Mouse (Mus musculus): Measurements from ENCODE around the gene 9030025P20Rik.
"Not testable (repeated sequence)": the region's sequence is repeated elsewhere in the genome, so short reads cannot be mapped to it uniquely, and the experiment has no call there.

The 9030025P20Rik gene

DNA sequence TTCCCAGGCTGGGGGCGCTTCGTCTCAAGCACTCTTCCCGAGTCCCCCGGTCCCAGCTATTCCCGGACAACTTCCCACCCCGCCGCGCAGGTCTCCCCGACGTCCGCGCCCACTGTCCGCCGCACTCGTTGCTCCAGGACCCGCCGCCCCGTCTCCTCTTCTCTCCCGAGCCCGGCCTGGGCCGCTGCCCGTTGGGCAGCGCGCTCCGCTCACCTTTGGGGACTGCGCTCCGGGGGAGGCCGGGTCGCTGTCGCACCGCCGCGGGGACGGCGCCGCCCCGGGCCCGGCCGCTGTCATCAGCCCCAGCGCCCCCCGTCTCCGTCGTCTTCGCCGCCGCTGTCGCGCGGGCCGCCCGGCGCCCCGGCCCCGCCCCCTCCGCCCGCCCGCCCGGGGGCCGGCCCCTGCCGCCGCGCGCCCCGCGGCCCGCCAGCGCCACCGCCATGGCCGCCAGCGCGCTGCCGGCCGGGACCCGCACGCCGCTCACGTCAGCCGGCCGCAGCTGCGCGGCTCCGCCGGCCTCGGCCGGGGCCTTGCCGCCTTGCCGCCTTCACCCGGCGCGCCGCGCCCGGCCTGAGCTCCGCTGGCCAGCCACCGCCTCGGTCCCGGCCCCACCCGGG is 14.4 kb downstream of the 9030025P20Rik start:
- DNase-seq = not testable (repeated sequence)

DNA sequence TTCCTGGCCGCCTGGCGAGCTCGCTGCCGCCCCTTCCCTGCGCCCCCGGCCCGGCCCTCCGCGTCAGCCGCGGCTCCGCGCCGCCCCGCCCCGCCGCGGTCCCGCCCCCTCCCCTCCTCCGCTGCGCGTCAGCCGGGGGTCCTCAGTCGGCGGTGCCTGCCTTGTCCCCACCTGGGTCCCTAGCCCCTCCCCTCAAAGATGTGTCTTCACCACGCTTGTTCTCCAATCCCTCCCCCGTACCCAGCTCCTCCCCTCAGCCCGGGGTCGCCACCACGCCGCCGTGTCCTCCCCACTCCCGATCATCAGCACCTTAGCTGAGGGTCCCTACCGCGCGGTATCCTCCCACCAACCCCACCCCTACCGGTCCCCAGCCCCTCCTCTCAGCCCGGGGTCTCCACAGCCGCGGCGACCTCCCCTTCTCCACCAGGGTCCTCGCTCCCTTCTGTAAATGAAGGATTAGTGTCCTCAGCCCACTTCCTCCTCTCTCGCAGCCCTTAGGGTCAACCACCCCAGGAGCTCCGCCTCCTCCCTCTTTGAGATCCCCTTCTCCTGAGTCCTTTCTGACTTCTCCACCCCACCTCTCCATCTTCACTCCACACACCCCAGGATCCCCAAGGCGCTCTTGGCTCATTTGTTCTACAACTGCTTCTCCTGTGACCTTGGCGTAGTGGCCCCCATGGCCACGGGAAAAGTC is 15.0 kb downstream of the 9030025P20Rik start:
- not testable (repeated sequence) for DNase-seq

DNA sequence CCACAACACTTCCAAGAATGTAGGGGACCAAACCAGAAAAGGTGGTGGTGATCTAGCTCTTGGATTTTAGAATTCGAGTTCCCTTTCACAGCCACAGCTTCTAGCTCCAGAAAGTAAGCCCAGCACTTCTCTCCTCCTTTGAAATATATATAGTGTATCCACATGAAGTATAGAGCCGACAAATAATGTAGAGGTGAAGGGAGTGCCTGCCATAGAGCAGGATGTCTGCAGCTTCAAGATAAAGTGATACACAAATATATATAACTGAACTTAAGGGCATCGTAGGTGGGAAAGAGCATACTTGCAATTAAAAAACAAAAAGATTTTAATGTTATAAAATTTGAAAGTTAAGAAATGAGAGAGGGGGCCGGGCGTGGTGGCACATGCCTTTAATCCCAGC is 15.9 kb downstream of the 9030025P20Rik start:
- DNase-seq = not testable (repeated sequence)

DNA sequence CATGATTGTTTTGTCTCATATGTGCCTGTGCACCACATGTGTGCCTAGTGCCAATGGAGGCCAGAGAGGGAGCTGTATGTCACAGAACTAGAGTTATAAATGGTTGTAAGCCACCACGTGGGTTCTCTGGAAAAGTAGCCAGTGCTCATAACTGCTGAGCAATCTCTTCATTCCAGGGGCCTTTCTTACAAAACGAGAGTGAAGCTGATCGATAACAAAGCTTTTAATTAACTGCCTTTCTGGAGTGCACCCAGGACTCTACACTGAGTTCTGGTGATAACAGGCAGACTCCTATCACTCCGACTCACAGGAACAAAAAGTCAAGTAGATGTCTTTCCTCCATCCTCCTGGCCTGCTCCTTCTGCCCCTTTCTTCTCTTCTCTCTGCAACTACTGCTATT is 21.8 kb downstream of the 9030025P20Rik start:
- DNase-seq = not testable (repeated sequence)

DNA sequence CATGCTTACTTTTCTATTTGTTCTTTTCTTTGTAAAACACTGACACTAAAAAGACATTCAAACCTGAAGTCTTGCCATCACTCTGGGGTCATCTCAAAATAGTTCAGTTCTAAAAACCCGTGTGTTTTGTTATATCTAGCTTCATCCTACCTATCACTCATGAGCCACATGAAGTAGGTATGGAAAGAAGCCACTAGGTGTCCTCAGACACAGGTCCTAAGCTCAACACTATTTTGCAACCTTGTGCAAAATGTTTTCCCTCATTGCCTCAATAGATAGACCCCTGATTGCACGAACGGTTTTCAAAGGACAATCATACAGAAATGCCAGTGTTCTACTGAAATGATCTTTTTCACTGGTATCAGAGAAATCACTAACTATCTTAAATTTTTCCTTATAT is 30.8 kb downstream of the 9030025P20Rik start:
- not testable (repeated sequence) for DNase-seq

DNA sequence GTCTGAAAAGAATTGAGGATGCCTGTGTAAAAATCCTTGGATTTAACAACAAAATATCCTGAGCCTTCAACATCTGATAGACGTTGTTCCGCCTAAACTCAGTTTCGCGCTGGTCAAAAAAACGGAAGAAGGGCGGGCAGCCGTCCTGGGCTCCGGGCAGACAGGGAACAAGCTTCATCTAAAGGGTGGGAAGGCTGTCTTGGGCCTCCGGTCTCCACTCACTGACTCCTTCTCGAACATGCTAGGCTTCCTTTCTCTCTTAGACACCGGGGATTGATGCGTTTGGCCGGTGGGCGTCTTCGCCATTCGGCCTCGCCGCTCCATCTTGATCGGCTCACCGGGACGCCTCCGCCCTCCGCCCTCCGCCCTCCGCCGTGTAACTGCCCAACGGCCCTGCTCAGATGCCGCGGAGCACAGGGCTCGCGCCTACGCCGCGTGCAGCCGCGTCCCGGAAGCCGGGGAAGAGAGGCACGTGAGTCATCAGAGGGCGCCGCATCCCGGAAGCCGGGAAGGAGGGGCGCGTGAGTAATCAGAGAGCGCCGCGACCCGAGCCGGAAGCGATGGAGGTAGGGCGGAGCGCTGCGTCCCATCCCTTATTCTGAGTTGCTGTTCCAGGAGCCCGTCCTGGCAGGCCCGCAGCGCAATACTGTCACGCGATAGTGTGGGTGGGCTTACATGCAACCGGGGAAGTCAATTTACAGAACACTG is 31.6 kb downstream of the 9030025P20Rik start, which contains the start of gene Gm3435:
Gene Gm3435, plus strand, starts transcription at position 471 of the 708 bp plus-strand sequence.
- not testable (repeated sequence) for DNase-seq

DNA sequence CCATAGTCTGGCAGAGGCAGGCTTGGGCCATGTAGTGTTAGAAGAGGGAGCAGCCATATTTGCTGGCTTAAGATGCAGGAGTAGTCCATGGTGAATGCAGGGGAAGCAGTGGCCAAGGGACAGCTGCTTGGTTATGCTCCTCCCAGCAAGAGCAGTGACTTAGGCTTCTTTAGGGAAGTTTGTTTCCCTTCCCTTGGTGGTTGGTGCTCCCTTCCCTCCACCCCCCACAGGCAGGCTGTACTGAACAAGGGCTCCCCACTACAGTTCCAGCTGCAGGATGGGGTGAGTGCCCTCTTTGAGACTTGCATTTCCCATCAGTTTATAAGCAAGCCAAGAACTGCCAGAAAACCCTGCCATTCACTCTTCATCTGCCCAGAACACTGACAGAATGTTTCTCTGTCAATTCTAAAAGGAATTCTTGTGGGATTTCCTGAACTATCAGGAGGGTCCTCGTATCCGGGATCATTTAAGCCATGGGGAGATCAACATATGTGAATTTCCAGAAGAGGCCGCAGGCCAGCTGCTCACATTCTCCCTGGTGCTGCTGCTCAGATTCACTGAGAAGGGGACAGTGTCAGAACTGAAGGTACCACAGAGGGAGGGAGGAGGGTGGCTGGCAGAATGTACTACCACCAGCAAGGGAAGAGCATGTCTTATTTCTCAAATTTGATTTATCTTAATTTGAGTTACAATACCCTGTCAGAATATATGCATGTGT is 43.4 kb downstream of the 9030025P20Rik start:
- peak; percentile 3 for DNase-seq

DNA sequence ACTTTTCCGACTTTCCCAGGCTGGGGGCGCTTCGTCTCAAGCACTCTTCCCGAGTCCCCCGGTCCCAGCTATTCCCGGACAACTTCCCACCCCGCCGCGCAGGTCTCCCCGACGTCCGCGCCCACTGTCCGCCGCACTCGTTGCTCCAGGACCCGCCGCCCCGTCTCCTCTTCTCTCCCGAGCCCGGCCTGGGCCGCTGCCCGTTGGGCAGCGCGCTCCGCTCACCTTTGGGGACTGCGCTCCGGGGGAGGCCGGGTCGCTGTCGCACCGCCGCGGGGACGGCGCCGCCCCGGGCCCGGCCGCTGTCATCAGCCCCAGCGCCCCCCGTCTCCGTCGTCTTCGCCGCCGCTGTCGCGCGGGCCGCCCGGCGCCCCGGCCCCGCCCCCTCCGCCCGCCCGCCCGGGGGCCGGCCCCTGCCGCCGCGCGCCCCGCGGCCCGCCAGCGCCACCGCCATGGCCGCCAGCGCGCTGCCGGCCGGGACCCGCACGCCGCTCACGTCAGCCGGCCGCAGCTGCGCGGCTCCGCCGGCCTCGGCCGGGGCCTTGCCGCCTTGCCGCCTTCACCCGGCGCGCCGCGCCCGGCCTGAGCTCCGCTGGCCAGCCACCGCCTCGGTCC is 45.7 kb downstream of the 9030025P20Rik start:
- DNase-seq = not testable (repeated sequence)

DNA sequence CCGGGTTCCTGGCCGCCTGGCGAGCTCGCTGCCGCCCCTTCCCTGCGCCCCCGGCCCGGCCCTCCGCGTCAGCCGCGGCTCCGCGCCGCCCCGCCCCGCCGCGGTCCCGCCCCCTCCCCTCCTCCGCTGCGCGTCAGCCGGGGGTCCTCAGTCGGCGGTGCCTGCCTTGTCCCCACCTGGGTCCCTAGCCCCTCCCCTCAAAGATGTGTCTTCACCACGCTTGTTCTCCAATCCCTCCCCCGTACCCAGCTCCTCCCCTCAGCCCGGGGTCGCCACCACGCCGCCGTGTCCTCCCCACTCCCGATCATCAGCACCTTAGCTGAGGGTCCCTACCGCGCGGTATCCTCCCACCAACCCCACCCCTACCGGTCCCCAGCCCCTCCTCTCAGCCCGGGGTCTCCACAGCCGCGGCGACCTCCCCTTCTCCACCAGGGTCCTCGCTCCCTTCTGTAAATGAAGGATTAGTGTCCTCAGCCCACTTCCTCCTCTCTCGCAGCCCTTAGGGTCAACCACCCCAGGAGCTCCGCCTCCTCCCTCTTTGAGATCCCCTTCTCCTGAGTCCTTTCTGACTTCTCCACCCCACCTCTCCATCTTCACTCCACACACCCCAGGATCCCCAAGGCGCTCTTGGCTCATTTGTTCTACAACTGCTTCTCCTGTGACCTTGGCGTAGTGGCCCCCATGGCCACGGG is 46.4 kb downstream of the 9030025P20Rik start:
- not testable (repeated sequence) for DNase-seq

DNA sequence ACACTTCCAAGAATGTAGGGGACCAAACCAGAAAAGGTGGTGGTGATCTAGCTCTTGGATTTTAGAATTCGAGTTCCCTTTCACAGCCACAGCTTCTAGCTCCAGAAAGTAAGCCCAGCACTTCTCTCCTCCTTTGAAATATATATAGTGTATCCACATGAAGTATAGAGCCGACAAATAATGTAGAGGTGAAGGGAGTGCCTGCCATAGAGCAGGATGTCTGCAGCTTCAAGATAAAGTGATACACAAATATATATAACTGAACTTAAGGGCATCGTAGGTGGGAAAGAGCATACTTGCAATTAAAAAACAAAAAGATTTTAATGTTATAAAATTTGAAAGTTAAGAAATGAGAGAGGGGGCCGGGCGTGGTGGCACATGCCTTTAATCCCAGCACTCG is 47.2 kb downstream of the 9030025P20Rik start:
- DNase-seq = not testable (repeated sequence)

DNA sequence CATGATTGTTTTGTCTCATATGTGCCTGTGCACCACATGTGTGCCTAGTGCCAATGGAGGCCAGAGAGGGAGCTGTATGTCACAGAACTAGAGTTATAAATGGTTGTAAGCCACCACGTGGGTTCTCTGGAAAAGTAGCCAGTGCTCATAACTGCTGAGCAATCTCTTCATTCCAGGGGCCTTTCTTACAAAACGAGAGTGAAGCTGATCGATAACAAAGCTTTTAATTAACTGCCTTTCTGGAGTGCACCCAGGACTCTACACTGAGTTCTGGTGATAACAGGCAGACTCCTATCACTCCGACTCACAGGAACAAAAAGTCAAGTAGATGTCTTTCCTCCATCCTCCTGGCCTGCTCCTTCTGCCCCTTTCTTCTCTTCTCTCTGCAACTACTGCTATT is 53.1 kb downstream of the 9030025P20Rik start:
- DNase-seq = not testable (repeated sequence)

DNA sequence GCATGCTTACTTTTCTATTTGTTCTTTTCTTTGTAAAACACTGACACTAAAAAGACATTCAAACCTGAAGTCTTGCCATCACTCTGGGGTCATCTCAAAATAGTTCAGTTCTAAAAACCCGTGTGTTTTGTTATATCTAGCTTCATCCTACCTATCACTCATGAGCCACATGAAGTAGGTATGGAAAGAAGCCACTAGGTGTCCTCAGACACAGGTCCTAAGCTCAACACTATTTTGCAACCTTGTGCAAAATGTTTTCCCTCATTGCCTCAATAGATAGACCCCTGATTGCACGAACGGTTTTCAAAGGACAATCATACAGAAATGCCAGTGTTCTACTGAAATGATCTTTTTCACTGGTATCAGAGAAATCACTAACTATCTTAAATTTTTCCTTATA is 62.2 kb downstream of the 9030025P20Rik start:
- not testable (repeated sequence) for DNase-seq
